Mouse (Mus musculus) hindbrain, embryonic 14.5 days (tissue): Measurements from ENCODE around the gene Ccnl1. TPM values are rescaled to one million over a fixed set of nuclear protein-coding genes. Genes with fewer than 3 reads are reported as not detected.
A peak's percentile ranks its signal among the peaks of the same experiment; 100 is the strongest.

ENCODE experiments used
- ATAC-seq: fragments of 200-750 bp; cut with Nextera tagmentation; 2 replicates; pipeline ENCODE4 v1.8.0; 2017; ENCODE audit warnings: moderate number of reproducible peaks, mild to moderate bottlenecking, moderate TSS enrichment, moderate library complexity; ENCODE audit not compliant: low FRiP score
- DNase-seq: peaks from one replicate; pipeline ENCODE4 v3.0.0-alpha.2; 2015; ENCODE audit warnings: low spot score
- H3K27ac ChIP-seq: fragments of 300-500 bp; sonication (generic); 2 replicates; pipeline ENCODE4 v1.5.1; 2014; ENCODE audit warnings: mild to moderate bottlenecking, moderate library complexity
- H3K27me3 ChIP-seq: fragments of 300-500 bp; sonication (generic); 2 replicates; pipeline ENCODE4 v1.6.1; 2014; ENCODE audit warnings: mild to moderate bottlenecking, low read length, mixed read lengths; ENCODE audit not compliant: control insufficient read depth, insufficient read depth
- H3K36me3 ChIP-seq: fragments of 300-500 bp; sonication (generic); replicated peaks from 2 replicates; pipeline ENCODE4 v1.6.1; 2014; ENCODE audit not compliant: control insufficient read depth, insufficient read depth
- H3K4me1 ChIP-seq: fragments of 300-500 bp; sonication (generic); replicated peaks from 2 replicates; pipeline ENCODE4 v1.6.1; 2014; ENCODE audit warnings: antibody characterized with exemption, low read length, mixed read lengths; ENCODE audit not compliant: control insufficient read depth, insufficient read depth
- H3K4me2 ChIP-seq: fragments of 300-500 bp; sonication (generic); replicated peaks from 2 replicates; pipeline ENCODE4 v1.6.1; 2014; ENCODE audit warnings: mild to moderate bottlenecking, moderate library complexity
- H3K4me3 ChIP-seq: fragments of 300-500 bp; sonication (generic); replicated peaks from 2 replicates; pipeline ENCODE4 v1.5.1; 2014; ENCODE audit warnings: mild to moderate bottlenecking, low read length
- H3K9ac ChIP-seq: fragments of 300-500 bp; sonication (generic); 2 replicates; pipeline ENCODE4 v1.6.1; 2014
- H3K9me3 ChIP-seq: fragments of 300-500 bp; sonication (generic); 2 replicates; pipeline ENCODE4 v1.6.1; 2016; ENCODE audit warnings: low read length; ENCODE audit not compliant: control insufficient read depth
- WGBS: fragments of 180-500 bp; shearing (Covaris S2); extraction: QIAGEN DNeasy Blood & Tissue Kit; methylation state at CpG from one replicate; pipeline ENCODE4 v1.1.7; 2014; 5-methylcytosine and 5-hydroxymethylcytosine counted together
- polyA plus RNA-seq: library from polyadenylated mRNA; unstranded; fragments of >200 nt; fragmentation: Nextera tagmentation; extraction: Ambion mirVana; gene quantifications from 2 replicates; pipeline ENCODE4 v1.2.1, GENCODE M21; 2014

Ccnl1 gene
- polyA plus RNA-seq, 1 experiment from 2014 or later: 73.5 TPM

GRCm38 (mm10) chr3:65898598-65899278 lies 59.3 kb downstream of the Ccnl1 start:
- Histone ChIP-seq H3K9ac (no peak overlapping the region), H3K27me3 (no peaks in the 10 kb centered on the region), H3K9me3 (no peaks in the 10 kb centered on the region), H3K27ac (no peak overlapping the region), H3K4me3 (no peak overlapping the region), H3K36me3 (no peaks in the 10 kb centered on the region), H3K4me1 (no peaks in the 10 kb centered on the region), H3K4me2 (no peak overlapping the region)
- 50% methylated on average over 8 of the region's 8 CpGs for WGBS
- ATAC-seq (peak; percentile 14; the same call in 1 of the 2 replicates), DNase-seq (no peak)

- H3K9me3 ChIP-seq: no peaks in the 10 kb centered on the region
- no peak for ATAC-seq
- no peaks in the 10 kb centered on the region for H3K4me1 ChIP-seq
- H3K27ac ChIP-seq: no peak overlapping the region
- no peaks in the 10 kb centered on the region for H3K27me3 ChIP-seq
- H3K4me3 ChIP-seq: no peak overlapping the region
- WGBS: 75% methylated on average over 3 of the region's 3 CpGs
- DNase-seq: no peak
- H3K4me2 ChIP-seq: no peak overlapping the region
- no peaks in the 10 kb centered on the region for H3K36me3 ChIP-seq
- H3K9ac ChIP-seq: no peak overlapping the region
Measured at GRCm38 (mm10) chr3:65897233-65897993, 60.6 kb downstream of the Ccnl1 start.
